Mouse (Mus musculus) retina, postnatal 1 day (tissue): ENCODE results near the gene Cers5.
"Not testable (repeated sequence)": the region's sequence is repeated elsewhere in the genome, so short reads cannot be mapped to it uniquely, and the experiment has no call there.

Experiments
- DNase-seq: peaks from one replicate; pipeline ENCODE4 v3.0.0-alpha.2; 2012

The Cers5 gene

GRCm38 (mm10) chr15:99787625-99788120 lies 15.0 kb upstream of the Cers5 start:
- DNase-seq: no peak

DNA sequence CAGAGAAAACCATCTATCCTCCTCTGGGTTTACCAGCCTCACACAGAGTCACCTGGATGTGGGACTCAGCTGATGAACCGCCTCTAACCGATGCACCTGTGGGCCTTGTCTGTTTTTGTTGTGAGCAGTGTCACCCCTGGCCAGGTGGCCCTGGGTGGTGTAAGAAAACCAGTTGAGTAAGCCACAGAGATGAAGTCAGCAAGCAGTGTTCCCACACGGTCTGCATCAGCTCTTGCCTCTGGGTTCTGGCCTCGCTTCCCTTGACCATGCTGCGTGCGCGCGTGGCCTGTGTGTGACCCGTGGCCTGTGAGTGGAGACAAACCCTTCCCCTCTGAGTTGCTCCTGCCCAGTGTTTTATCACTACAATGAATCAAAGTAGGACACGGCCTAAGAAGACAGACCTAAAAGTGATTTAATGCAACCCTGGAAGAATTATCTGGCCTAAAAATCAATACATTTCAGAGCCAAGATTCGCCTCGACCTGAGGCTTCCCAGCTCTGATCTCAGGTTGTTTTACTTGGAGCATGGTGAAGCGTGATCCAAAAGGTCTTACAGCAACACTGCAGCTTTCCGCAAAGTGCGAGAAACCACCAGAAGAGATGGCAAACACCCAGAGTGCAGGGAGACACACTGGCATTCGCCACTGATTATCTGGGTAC lies 6.1 kb upstream of the Cers5 start:
- no peak for DNase-seq

DNA sequence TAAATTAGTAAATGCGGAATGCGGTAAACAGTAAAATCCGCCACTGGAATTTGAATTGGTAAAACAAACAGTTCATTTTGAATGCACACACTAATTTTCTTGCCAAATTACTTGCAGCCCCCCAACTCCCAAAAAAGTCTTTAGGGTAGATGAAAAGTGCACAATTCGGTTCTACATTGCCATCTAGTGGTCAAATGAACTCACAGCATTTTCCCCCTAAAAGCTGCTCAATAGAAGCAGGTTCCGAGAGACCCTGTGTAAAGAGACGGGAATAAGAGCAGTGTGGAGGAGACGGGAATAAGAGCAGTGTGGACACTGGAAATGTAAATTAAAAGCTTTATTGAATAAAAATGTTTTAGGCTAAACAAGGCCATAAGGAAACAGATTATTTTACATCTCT lies 5.5 kb upstream of the Cers5 start:
- DNase-seq: peak; percentile 78

DNA sequence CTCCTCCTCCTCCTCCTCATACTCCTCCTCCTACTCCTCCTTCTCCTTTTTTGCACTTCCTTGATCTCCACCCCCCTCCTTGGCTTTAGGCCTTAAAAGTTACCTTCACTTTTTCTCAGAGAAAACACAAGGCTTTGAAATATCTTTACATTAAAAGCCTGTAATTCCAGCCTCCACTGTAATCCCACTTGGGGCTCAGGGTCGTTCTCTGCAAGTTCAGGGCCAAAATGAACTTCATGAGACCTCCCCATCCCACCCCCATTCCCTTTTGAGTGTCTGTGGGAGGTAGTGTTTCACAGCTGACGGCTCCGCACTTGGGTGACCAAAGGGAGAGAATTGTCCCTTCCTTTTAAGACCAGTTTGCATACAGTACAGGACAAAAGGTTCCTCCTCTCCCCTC lies 240 bp upstream of the Cers5 start:
- peak; percentile 6 for DNase-seq

GRCm38 (mm10) chr15:99772277-99772880 lies 306 bp downstream of the Cers5 start:
- DNase-seq: peak; percentile 89

DNA sequence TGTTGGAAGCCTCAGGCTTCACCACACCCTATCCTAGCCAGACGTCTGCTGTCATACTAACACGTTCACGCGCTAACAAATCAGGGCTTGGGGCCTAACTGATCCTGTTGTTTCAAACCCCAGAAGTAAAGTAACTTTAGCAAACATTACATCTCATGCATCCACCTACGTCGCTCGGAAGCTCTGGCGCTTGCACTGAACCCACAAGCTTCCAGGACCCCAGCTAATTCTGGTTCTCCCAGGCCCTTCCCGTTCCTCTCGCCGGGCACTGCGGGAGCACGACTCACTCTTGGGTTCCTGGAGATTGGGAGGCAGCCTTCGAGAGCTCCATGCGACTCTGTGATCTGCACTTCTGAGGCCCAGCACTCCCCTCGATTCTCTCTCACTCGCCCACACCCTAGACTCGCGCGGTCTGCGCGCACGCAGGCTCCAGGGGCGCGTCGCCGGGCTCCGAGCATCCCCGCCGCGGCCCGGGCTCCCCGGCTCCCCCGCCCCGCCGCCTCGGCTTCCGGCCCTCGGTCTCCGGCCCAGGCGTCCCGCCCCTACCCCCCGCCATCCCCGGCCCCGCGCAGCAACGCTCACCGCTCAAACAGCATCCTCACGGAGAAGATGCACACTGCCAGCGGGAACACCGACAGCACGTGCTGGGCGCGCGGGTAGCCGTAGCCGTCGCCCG lies 946 bp downstream of the Cers5 start:
- no peak for DNase-seq

DNA sequence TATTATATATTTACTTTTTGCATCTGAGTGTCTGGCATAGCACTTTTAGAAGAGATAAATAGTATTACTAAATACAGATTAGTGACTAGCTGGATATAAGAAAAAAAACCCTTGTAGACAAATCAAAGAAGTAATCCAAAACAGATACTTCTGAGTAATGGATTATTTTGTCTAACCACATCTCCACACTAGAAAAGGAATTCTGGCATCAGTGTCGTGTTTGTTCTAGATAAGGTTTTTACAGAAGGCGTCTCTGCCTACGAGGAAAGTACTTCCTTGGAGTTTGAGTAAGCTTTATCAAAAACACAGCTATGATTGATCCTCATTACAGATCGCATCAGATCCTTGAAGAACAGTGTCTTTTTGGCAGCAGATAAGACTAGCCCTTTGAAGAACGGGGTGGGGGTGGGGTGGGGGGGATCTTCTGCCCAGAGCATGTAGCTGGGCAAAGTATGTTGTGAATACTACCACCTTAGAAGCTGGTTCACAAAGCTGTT lies 1.6 kb downstream of the Cers5 start:
- no peak for DNase-seq

DNA sequence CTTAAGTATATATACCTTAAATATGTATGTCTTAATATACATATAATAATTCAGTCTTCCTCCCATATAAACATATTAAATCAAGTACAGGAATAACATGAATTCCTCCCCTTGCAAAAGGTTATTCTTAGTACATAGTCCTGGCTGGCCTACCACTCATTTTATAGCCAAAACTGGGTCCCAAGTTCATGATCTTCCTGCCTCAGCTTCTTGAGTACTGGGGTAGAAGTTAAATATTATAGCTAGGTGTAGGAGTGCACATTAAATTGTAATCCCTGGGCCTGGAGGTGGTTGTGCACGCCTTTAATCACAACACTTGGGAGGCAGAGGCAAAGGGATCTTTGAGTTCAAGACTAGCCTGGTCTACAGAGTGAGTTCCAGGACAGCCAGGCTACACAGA lies 3.9 kb downstream of the Cers5 start:
- no peak for DNase-seq

DNA sequence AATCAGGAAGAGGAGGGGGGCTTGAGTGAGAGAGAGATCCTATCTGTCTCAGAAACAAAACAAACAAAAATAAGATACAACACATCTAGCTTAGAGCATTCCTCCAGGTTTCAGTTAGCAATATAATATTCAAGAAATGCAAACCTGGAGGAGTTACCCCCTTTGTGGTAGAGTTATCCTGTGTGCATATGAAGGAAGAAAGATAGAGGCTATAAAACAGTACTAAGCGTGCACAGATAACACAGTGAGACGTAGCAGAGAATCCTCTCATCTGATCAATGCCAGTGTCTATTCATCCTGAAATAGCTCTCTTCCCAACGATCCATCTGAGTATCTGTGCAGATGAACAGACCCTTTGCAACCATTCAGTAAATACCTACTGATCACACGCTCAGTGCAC lies 5.2 kb downstream of the Cers5 start:
- no peak for DNase-seq

GRCm38 (mm10) chr15:99754204-99754603 lies 18.5 kb downstream of the Cers5 start:
- no peak for DNase-seq

GRCm38 (mm10) chr15:99740229-99740628 lies 32.5 kb downstream of the Cers5 start:
- DNase-seq: no peak

GRCm38 (mm10) chr15:99736675-99737074 lies 36.0 kb downstream of the Cers5 start:
- no peak for DNase-seq

DNA sequence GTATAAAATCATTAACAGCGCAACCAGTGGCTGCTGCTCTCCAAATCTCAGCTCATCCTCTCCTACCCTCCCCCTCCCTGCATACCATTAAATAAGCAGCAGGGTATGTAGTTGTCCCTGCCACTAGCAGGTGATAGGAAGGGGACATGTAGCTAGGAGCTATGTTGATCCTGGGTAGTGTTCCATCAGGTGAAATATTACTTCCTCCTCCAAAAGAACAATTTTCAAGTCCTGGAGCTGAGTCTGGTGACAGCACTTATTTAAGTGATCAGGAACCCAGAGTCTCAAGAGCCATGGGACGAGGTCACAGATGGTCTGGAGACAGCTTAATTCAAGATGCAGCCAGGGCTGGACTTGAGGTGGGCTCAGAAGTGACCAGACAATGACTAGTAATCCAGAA lies 37.1 kb downstream of the Cers5 start:
- no peak for DNase-seq

DNA sequence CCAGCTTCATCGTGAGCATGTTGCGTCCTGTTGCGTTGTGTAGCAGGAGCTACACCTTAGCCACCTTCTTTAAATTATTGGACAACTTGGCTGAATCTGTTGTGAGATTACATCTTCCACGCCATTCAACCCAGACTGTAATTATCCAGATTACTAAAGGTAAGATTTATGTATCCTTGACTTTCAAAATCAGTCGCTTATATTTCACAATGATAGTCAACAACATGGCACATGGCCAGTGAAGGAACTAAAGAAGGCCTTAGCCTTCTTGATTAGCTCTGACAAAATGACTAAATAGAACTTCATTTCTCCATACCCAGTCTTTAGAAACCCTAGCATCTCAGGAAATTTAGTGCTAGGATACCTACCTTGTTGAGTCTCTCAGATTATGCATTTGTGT lies 39.5 kb downstream of the Cers5 start:
- no peak for DNase-seq

DNA sequence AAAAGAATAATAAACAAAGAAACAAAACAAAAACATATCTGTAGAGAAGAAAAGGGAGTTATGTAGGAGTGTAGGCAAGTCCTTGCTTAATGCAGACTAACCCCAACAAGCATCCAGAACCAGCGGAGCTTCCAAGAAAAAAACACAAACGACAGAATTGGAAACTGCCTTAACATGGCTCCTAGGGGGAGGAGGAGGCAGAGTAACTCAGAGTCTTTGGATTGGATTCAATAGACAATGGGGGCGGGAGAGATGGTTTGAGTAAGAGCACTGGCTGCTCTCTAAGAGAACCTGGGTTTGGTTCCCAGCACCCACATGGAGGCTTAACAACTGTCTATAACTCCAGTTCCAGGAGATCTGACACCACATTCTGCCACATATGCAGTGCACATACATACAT lies 41.0 kb downstream of the Cers5 start:
- DNase-seq: no peak

DNA sequence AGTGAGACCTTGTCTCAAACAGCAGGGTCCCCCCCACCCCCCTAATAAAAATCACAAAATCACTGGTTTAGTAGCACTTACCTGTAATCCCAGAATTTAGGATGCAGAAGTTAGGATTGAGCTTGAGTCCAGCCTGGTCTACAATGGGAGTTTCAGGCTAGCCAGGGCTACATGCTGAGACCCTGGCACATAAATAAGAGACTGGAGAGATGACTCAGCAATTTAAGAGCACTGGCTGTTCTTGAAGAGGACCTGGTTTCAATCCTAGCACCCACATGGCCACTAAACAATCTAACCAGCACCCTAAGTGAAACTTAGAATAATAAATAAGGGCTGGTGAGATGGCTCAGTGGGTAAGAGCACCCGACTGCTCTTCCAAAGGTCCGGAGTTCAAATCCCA lies 41.5 kb downstream of the Cers5 start:
- no peak for DNase-seq

DNA sequence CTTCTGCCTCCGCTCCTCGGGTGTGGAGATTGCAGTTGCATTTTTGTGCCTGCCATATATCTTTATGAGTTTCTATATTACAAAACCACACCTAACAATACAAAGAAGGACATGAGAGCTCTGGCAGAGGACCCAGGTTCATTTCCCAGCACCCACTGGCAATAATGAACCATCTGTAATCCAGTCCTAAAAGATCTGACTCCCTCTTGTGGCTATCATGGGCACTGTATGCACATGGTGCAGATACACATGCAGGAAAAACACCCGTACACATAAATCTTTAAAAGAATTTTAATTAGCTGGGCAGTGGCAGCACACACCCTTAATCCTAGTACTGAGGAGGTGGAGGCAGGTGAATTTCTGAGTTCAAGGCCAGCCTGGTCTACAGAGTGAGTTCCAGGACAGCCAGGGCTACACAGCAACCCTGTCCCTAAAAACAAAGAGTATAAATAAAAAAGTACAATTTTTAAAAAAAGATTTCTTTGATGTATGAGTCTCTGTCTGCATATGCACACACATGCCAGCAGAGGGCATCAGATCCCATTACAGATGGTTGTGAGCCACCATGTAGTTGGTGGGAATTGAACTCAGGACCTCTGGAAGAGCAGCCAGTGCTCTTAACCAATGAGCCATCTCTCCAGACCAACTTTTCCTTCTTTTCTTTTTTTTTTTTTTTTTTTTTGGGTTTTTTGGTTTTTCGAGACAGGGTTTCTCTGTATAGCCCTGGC lies 43.5 kb downstream of the Cers5 start:
- no peak for DNase-seq

- no peak for DNase-seq
These were observed 44.5 kb downstream of the Cers5 start for GRCm38 (mm10) chr15:99728211-99728610.

- no peak for DNase-seq
These were observed 45.2 kb downstream of the Cers5 start for GRCm38 (mm10) chr15:99727525-99727924.

- not testable (repeated sequence) for DNase-seq
These were observed 45.6 kb downstream of the Cers5 start for GRCm38 (mm10) chr15:99727039-99727438.

DNA sequence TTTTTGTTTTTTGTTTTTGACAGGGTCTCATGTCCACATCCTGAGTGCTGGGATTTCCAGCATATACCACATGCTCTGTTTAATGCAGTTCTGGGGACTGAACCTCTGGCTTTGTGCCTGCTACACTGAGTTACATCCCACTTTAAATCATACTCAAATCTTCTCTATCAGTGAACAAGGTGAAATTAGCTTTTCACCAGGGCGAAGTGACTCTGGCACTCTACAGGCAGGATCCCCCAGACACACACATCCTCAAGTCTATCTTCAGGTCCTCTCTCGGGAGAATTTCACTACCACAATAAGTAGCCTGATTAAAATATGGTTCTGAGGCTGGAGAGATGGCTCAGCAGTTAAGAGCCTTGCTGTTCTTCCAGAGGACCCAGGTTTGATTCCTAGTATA lies 46.1 kb downstream of the Cers5 start:
- no peak for DNase-seq

DNA sequence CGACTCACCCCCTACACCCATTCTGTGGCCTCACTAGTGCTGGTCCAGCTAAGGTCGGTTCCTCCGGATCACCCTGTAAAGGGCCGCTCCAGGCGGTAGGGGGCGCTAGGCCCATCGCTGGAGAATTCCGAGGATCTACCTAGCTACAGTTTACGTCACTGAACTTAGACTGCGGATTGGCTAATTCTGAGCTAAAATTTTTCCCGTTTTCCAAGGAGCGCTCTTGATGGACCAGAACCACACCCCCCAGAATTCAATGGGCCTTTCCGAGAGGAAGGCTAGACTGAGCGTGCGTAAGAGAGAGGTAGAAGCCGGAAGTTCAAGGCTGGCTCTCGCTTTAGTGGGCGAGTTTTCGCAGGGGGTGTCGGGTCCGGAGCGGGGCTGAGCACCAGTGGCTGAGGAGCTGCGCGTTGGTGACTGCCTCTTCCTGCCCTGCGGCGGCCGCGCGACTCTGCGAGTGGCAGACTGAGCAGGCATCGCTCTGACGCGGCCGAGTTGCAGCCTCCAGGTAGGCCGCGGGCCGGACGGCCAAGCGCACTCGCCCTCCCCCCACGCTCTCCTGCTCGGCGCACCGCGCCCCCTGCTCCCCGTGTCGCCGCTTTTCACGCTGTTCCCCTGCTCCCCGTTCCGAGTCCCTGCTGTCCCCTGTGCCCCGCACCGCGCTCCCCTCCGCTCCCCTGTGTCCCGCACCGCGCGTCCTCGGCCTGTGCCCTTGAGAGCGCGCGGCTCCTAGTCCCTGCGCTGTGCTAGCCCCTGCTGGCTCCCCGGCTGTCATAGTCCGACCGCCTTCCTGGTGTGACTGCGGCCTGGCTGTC lies 47.1 kb downstream of the Cers5 start, which contains the start of gene Cox14:
TSS of gene Cox14 (plus strand) at position 278 of the 815 bp plus-strand sequence.
- peak; percentile 99 for DNase-seq
